In the genomic region with DNA sequence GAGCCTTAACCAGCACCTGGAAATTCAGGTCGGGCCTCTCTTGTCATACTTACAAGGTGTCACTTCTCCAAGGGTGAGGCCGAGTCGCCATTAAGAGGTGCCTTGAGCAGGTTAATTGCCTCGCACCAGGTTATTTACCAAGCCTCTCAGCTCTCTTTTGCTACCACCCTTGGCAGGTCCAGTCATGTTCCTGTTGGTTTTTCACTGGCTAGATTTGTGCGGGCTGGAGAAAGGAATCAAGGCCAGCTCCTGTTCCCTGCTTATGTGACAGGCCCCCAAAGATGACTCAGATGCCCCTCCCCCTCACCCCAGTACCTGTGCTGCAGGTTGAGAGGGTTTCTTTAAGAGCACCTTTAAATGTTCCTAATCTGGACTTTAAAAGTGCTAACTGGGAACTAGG, we compare ENCODE assay signal across 16 mouse cellular contexts. TPM values are rescaled to one million over a fixed set of nuclear protein-coding genes. Genes with fewer than 3 reads are reported as not detected.
DNase-seq lines count a peak whose midpoint lies in the region; ATAC-seq and TF ChIP-seq lines count a peak whose summit lies in the region.
"Had no signal": no experiment of that assay in that cellular context is flagged by ENCODE, and none has a peak within 500 bp of the region (broad histone marks: within the 10 kb centered on the region; RNA-seq: fewer than 3 reads in every experiment).

No protein-coding gene starts in this region.

- intact Hi-C loops in heart, adult 2 months (cut with DNase I) = loop anchor here (1.0 to 5.0 kb wide), 3 partner anchors 86 to 234 kb away; no protein-coding TSS in a partner anchor

- H3K79me2 ChIP-seq in heart, adult 2 months (replicated peaks; ENCODE audit: control insufficient read depth, insufficient read depth, low read length) = no peaks in the 10 kb centered on the region

- no peak for TF ChIP-seq POLR2A in heart, adult 2 months (IDR thresholded peaks at IDR 0.05; ENCODE audit: insufficient read depth, low read depth, low read length)

- no peak for ATAC-seq in embryonic facial prominence, embryonic 12.5 days (ENCODE audit: insufficient number of reproducible peaks, insufficient read depth, low FRiP score, low TSS enrichment)
- ATAC-seq in intestine, postnatal 0 days = no peak
- ATAC-seq in erythroid progenitor cell, adult 5-6 weeks (replicated peaks; ENCODE audit: low FRiP score, poor library complexity, severe bottlenecking) = no peak
- ATAC-seq: forebrain, embryonic 13.5 days; inflammation-experienced regulatory T-cells, adult 6 months; Patski had no signal

- H3K9ac ChIP-seq in embryonic facial prominence, embryonic 12.5 days = no peak overlapping the region
- 0 out of 2 replicates have a peak overlapping the region, but pooled peaks have one; percentile 3 for H3K9ac ChIP-seq in intestine, postnatal 0 days (ENCODE audit: low read depth, low read length)
- H3K9ac ChIP-seq in heart, adult 2 months (ENCODE audit: low read depth, low read length) = no peak overlapping the region
- H3K9ac ChIP-seq: forebrain, embryonic 13.5 days; heart, embryonic 13.5 days; liver, embryonic 14.5 days; neural tube, embryonic 15.5 days had no signal

- 0 out of 2 replicates have a peak, but pooled peaks cover 5% of the 10 kb centered on the region for H3K4me1 ChIP-seq in embryonic facial prominence, embryonic 12.5 days
- H3K4me1 ChIP-seq in embryonic facial prominence, embryonic 10.5 days = peaks cover 14% of the 10 kb centered on the region; the same call in 1 of the 2 replicates
- H3K4me1 ChIP-seq in intestine, postnatal 0 days (replicated peaks; ENCODE audit: control insufficient read depth, insufficient read depth, low read length) = no peaks in the 10 kb centered on the region
- no peaks in the 10 kb centered on the region for H3K4me1 ChIP-seq in heart, adult 2 months (ENCODE audit: control insufficient read depth, insufficient read depth, low read length)
- H3K4me1 ChIP-seq: forebrain, embryonic 13.5 days; neural tube, embryonic 15.5 days had no signal

- H3K36me3 ChIP-seq in embryonic facial prominence, embryonic 12.5 days = no peaks in the 10 kb centered on the region
- no peaks in the 10 kb centered on the region for H3K36me3 ChIP-seq in embryonic facial prominence, embryonic 10.5 days (replicated peaks)
- H3K36me3 ChIP-seq in intestine, postnatal 0 days (ENCODE audit: control insufficient read depth, insufficient read depth) = peaks cover 16% of the 10 kb centered on the region
- H3K36me3 ChIP-seq in heart, adult 2 months (ENCODE audit: control insufficient read depth, insufficient read depth, low read length) = no peaks in the 10 kb centered on the region
- H3K36me3 ChIP-seq: heart, embryonic 13.5 days; neural tube, embryonic 15.5 days had no signal

- DNase-seq in embryonic facial prominence, embryonic 10.5 days (ENCODE audit: low spot score) = no peak
- DNase-seq in lung, postnatal 25 days (ENCODE audit: low spot score) = peak; percentile 53
- DNase-seq in urinary bladder, postnatal 25 days (ENCODE audit: low spot score) = peak; percentile 56
- DNase-seq in heart, adult 2 months = no peak
- no peak for DNase-seq in adrenal gland, adult (ENCODE audit: inconsistent age in 2 of 2, low spot score in 1 of 2)

- no peak overlapping the region for H3K4me2 ChIP-seq in embryonic facial prominence, embryonic 12.5 days (replicated peaks)
- H3K4me2 ChIP-seq in intestine, postnatal 0 days (replicated peaks; ENCODE audit: low read depth) = no peak overlapping the region
- H3K4me2 ChIP-seq: forebrain, embryonic 13.5 days; heart, embryonic 13.5 days; neural tube, embryonic 15.5 days had no signal

- no peaks in the 10 kb centered on the region for H3K9me3 ChIP-seq in embryonic facial prominence, embryonic 12.5 days
- H3K9me3 ChIP-seq in embryonic facial prominence, embryonic 10.5 days = no peaks in the 10 kb centered on the region
- H3K9me3 ChIP-seq in intestine, postnatal 0 days (ENCODE audit: control insufficient read depth) = no peaks in the 10 kb centered on the region
- H3K9me3 ChIP-seq: forebrain, embryonic 13.5 days; heart, embryonic 13.5 days; megakaryocyte, embryonic 14.5 days; neural tube, embryonic 15.5 days had no signal

- WGBS in embryonic facial prominence, embryonic 12.5 days = 74% methylated on average over 5 of the region's 5 CpGs
- WGBS in embryonic facial prominence, embryonic 10.5 days = 70% methylated on average over 5 of the region's 5 CpGs
- 33% methylated on average over 5 of the region's 5 CpGs for WGBS in intestine, postnatal 0 days
- 79% methylated on average over 5 of the region's 5 CpGs for WGBS in heart, adult 2 months

- peak overlapping the region; percentile 37; the same call in 1 of the 2 replicates for H3K27ac ChIP-seq in embryonic facial prominence, embryonic 12.5 days
- H3K27ac ChIP-seq in embryonic facial prominence, embryonic 10.5 days (replicated peaks) = no peak overlapping the region
- H3K27ac ChIP-seq in intestine, postnatal 0 days (ENCODE audit: low read depth, low read length) = no peak overlapping the region
- H3K27ac ChIP-seq in heart, adult 2 months = no peak overlapping the region
- H3K27ac ChIP-seq: forebrain, embryonic 13.5 days; heart, embryonic 13.5 days; liver, embryonic 14.5 days; neural tube, embryonic 15.5 days had no signal

- no peaks in the 10 kb centered on the region for H3K27me3 ChIP-seq in embryonic facial prominence, embryonic 12.5 days
- H3K27me3 ChIP-seq in embryonic facial prominence, embryonic 10.5 days (replicated peaks; ENCODE audit: low read depth, poor library complexity, severe bottlenecking) = no peaks in the 10 kb centered on the region
- no peaks in the 10 kb centered on the region for H3K27me3 ChIP-seq in intestine, postnatal 0 days (replicated peaks; ENCODE audit: control insufficient read depth, insufficient read depth, low read length)
- H3K27me3 ChIP-seq in heart, adult 2 months (ENCODE audit: control insufficient read depth, insufficient read depth, low read length) = no peaks in the 10 kb centered on the region
- H3K27me3 ChIP-seq: CH12.LX; forebrain, embryonic 13.5 days; heart, embryonic 13.5 days; neural tube, embryonic 15.5 days; Patski had no signal

- no peak overlapping the region for H3K4me3 ChIP-seq in embryonic facial prominence, embryonic 12.5 days
- H3K4me3 ChIP-seq in embryonic facial prominence, embryonic 10.5 days = no peak overlapping the region
- no peak overlapping the region for H3K4me3 ChIP-seq in intestine, postnatal 0 days (ENCODE audit: low read depth, low read length)
- no peak overlapping the region for H3K4me3 ChIP-seq in heart, adult 2 months
- H3K4me3 ChIP-seq: forebrain, embryonic 13.5 days; heart, embryonic 13.5 days; megakaryocyte, embryonic 14.5 days; neural tube, embryonic 15.5 days had no signal

- TF ChIP-seq CTCF in intestine, postnatal 0 days (IDR thresholded peaks at IDR 0.05; ENCODE audit: low read depth) = no peak
- no peak for TF ChIP-seq CTCF in heart, adult 2 months (IDR thresholded peaks at IDR 0.05)

- TF ChIP-seq EP300 in heart, adult 2 months (IDR thresholded peaks at IDR 0.05; ENCODE audit: insufficient read depth, low read depth, low read length) = no peak

RNA-seq across cellular contexts. Expression of gene Tango6, which starts 36.1 kb away (rescaled TPM):
- 12.0 and 12.6 TPM in 2 replicates for polyA plus RNA-seq in embryonic facial prominence, embryonic 12.5 days (2016; fragmentation: Nextera tagmentation; extraction: Ambion mirVana)
- 16.3 and 16.8 TPM in 2 replicates for polyA plus RNA-seq in embryonic facial prominence, embryonic 10.5 days (2016; fragmentation: Nextera tagmentation; extraction: Ambion mirVana)
- polyA plus RNA-seq in intestine, postnatal 0 days (2015; fragmentation: Nextera tagmentation; extraction: Ambion mirVana) = 1.7 and 1.9 TPM in 2 replicates
- 10 to 100 TPM; 10.2 to 10.5 TPM for total RNA-seq in heart, adult 2 months (2021)
- polyA plus RNA-seq in heart, adult 2 months (2012; rRNA removed) = 5.2 and 7.7 TPM in 2 replicates
- total RNA-seq in erythroid progenitor cell, adult 5-6 weeks (2015; ENCODE audit: low replicate concordance) = 2.1 TPM in 1 of 2 replicates, not detected in the other
- total RNA-seq in erythroid progenitor cell, adult 5-6 weeks (2017; ENCODE audit: low replicate concordance) = 0.15 and 0.77 TPM in 2 replicates

RNA-seq across cellular contexts. Expression of gene Cdh1, which starts 43.6 kb away (rescaled TPM):
- polyA plus RNA-seq in embryonic facial prominence, embryonic 12.5 days (2016; fragmentation: Nextera tagmentation; extraction: Ambion mirVana) = 26.4 and 26.6 TPM in 2 replicates
- 22.1 and 24.4 TPM in 2 replicates for polyA plus RNA-seq in embryonic facial prominence, embryonic 10.5 days (2016; fragmentation: Nextera tagmentation; extraction: Ambion mirVana)
- polyA plus RNA-seq in intestine, postnatal 0 days (2015; fragmentation: Nextera tagmentation; extraction: Ambion mirVana) = 82.1 and 88.1 TPM in 2 replicates
- not detected for total RNA-seq in heart, adult 2 months (2021)
- 0.09 and 2.4 TPM in 2 replicates for polyA plus RNA-seq in heart, adult 2 months (2012; rRNA removed)
- total RNA-seq in erythroid progenitor cell, adult 5-6 weeks (2015; ENCODE audit: low replicate concordance) = 1.8 TPM in 1 of 2 replicates, not detected in the other
- total RNA-seq in erythroid progenitor cell, adult 5-6 weeks (2017; ENCODE audit: low replicate concordance) = 0.08 and 0.64 TPM in 2 replicates

Comparison
In these comparisons a context has a peak if more than half of its experiments do, and no peak if none do; other contexts are left out.
1. DNase-seq: peak in lung, postnatal 25 days (single experiment) and urinary bladder, postnatal 25 days (single experiment); none in embryonic facial prominence, embryonic 10.5 days (single experiment), heart, adult 2 months (0 of 2) and adrenal gland, adult (0 of 2).